Mouse (Mus musculus) adrenal gland, adult 8-10 months (tissue): ENCODE results near the gene Gramd1a. TPM values are rescaled to one million over a fixed set of nuclear protein-coding genes. Genes with fewer than 3 reads are reported as not detected.

Experiments
- DNase-seq: peaks from one replicate; pipeline ENCODE4 v3.0.0; 2022
- total RNA-seq, 4 experiments: library from RNA; stranded (reverse); gene quantifications; 2 replicates each; pipeline ENCODE4 v1.2.4; 2022

Gene Gramd1a
- total RNA-seq, 4 experiments from 2014 or later, result 37.7 to 65.1 (median 55.4) TPM

DNA sequence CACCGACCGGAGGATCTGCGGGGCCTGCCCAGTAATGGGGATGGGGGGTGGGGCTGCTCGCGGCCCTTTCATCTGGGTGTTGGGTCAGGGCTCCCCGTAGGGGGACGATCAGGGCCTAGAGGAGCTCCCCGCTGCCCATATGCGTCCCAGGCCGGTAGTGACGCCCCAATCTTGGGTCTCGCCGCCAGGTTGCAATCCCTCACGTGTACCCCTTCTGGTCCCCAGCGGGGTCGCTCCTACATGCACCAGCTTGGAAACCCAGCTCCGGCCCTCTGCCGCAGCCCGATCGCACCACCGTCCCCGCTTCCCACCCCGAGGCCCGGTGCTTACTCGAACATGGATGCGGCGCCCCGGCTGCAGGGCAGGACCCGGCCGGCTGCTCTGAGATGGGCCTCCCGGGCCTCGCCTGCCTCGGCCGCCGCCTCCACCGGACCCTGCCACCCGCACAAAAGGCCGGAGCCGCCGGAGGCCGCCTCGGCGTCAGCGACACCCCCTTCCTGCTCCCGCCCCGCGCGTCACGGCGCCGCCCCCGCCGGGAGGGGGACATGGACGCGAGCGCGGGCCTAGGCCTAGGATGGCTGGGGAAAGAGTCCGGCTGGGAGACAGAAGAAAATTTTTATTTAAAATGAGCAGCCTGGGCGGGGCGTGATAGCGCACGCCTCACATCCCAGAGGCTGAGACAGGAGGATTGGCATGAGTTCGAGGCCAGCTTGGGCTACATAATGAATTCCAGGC, 5.0 kb downstream of the Gramd1a start:
- peak; percentile 89 for DNase-seq

DNA sequence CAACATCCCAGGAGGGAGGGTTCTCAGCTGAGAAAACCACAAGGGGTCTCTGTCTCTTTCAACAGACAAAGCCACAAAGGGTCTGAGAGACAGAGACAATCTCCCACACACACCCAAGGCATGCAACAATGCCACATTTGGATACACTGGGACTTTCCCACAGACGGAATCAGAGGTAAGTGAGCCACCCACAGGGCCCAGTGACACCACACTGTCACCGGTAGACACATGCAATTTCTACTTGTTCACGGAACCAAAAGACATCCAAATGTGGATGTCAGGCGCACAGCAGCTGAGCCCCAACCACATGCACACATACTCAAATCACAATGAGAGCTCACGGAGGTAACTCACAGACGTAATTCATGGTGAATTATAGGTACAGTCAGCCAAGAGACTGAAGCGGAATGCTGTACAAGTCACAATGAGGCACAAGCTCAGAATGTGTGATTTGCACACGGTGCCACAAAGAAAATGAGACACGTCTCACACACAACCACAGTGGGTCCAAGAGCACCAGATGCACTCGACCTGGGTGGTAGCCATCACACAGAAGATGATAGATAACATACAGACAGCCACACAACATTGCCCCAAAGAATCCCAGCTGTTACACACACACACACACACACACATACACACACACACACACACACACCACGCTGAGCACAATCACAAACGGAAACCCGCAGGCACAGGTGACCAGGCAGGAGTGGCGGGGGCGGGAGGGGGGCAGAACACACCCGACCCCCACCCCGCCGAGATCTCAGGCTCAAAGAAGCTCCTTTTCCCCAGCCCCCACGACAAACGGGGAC, 5.7 kb downstream of the Gramd1a start:
- no peak for DNase-seq

DNA sequence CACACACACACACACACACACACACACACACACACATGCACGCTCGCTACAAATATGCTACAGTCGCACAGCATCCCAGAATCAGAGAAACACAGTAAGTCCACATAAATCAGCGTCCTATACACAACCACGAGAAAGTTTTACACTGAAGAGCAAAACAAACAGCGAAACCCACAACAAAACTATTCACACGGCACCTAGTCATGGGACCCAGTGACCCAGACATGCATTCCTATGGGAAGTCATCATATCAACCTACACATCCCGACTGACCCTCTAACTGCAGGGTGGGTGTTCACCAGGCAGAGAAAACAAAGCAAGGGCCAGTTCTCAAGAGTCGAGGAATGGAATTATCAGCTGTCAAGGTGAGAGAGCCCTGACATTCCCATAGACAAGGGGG, 6.4 kb downstream of the Gramd1a start:
- no peak for DNase-seq

GRCm38 (mm10) chr7:31148756-31149155, 6.9 kb downstream of the Gramd1a start:
- DNase-seq, result no peak

DNA sequence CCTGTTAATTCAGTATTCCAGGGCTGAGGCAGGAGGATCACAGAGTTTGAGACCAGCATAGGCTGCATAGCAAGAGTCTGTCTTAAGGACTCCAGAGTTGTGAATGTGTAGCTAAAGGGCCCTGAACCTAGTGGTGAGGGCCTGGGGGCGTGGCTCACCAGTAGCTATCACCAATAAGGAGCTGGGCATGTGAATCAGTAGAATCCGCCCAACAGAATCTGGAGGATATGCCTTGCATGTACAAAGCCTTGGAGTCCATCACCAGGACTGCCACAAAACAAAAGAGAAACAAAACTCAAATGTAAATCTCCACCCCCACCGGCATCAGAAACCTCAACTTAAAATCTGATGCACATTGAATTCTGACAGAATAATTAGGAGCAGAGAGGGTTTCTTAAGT, 7.6 kb downstream of the Gramd1a start:
- no peak for DNase-seq

DNA sequence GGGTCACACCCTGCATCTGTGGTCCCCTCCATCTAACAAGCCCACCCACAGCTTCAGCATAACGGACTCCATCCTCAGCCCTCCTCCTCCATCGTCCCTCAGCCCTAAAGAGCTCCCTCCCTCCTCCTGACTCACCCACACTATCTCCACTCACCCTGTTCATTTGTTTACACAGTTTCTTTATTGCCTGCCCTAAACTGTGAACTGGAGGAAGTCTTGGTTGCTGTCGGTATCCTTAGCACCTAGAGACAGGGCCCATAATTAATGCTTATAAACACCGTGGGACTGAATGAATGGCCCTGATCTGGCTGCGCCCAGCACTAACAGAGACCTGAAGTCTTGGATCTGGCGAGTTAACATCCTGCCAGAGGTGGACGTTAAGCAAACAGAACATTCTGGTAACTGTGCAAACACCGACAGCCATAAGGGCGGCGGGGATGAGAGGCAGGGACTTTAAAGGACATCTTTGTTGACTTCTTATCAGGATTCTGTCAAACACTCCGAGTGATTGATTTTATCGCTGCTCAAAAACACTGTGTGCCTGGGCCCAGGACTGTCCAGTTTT, 10.0 kb downstream of the Gramd1a start:
- DNase-seq, result no peak

DNA sequence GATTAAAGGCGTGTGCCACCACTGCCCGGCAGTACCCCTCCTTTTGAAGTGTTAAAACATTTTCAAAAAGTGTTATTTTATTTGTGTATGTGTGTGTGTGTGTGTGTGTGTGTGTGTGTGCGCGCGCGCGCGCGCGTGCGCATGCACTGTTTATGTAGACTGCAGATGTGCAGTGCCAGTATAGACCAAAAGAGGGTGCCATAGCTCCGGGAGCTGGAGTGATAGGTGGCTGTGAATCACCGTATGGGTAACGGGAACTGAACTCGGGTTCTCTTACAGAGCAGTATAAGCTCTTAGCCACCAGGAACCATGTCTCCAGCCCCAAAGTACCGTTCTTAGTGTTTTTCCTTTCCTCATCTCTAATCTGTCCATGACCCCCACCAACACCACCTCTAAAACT, 10.8 kb downstream of the Gramd1a start:
- DNase-seq, result no peak

- DNase-seq, result no peak
Observed at GRCm38 (mm10) chr7:31140941-31141340, 14.8 kb downstream of the Gramd1a start.

DNA sequence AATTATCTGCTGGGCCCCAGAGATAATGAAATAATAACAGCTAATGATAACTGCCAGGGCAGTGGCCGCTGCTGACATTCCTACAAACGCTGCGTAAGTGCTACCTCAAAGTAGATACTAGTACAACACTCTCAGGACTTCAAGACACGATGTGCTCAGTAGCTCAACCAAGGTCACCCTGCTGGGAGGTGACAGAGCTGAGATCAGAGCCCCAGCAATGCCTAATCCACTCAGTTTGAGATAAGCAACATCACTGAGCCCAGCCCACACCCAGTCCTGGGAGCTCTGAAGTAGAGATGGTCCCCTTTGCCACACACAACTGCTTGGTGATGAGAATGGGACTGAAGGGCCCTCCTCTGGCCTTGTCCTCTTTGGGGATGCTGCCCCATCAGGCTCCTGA, 15.4 kb downstream of the Gramd1a start:
- no peak for DNase-seq

DNA sequence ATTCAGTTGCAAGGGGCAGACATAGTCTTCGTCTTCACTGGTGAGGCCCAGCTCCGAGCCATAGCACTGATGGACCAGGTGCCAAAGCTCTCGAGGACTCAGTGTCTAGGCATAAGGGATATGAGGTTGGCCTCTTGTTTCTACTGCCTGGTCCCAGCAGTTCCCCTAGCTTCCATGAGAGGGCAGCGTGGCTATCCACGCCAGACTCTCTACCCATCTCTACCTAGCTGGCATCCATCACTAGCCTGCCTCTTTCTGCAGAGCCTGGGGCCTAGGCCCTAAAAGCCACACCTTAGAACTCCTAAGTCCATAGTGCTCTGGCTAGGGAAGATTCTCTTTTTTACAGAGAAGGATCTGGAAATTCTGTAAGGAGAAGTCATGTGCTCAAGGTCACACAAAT, 15.9 kb downstream of the Gramd1a start:
- no peak for DNase-seq

DNA sequence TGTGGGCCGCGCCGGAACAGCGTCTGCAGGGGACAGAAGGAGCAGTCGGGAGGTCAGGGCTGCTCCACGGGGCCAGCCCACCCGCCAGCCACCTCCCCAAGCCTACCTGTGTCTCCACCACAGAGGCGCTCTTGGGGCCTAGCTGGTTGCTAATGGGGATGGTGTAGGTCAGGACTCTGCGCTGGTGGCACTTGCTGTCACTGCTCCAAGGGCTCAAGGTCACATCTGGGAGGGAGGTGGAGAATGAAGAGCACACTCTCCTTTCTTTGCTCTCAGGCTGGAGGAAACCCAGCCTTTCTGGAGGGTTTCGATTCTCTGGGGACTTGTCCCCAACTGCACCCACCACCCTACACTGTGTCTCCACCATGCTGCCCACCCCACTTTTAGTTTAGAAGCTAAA, 20.0 kb downstream of the Gramd1a start:
- DNase-seq, result no peak

GRCm38 (mm10) chr7:31131866-31132265, 23.8 kb downstream of the Gramd1a start:
- DNase-seq, result no peak

DNA sequence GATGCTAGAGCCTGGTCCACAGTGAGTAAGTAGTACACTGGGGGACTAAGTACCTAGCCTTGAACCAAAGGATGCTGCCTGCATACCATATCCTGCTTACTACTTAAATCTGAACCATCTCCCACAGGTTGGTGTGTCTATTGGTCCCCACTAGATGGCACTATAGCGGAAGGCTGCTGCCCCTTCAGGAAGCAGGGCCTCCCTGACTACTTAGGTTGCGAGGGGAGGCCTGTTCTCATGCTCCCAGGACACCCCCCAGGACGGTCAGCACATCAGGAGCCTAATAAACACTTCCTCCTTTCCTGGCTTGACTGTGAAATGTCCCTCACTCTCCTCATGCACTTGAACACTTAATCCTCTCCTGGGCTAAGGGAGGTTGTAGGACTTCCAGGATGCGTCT, 24.9 kb downstream of the Gramd1a start:
- DNase-seq, result no peak

DNA sequence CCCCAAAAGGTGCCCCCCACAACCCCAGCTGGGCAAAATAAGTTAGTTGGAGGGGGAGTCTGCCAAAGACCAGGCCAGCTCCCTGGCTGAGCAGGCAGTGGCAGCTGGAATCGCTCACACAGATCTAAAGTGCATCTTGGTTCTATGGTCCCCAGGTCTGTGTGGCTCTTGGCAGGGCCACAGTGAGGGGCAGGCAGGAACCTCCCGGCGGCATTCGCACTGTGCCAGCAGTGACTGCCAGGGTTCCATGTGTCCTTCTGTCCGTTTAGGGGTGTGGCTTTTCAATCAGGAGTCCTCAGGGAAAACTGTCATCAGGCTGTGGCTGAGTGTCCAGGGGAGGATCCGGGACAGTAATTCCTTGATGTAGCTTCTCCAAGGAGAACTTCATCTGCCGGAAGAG, 25.5 kb downstream of the Gramd1a start:
- no peak for DNase-seq

DNA sequence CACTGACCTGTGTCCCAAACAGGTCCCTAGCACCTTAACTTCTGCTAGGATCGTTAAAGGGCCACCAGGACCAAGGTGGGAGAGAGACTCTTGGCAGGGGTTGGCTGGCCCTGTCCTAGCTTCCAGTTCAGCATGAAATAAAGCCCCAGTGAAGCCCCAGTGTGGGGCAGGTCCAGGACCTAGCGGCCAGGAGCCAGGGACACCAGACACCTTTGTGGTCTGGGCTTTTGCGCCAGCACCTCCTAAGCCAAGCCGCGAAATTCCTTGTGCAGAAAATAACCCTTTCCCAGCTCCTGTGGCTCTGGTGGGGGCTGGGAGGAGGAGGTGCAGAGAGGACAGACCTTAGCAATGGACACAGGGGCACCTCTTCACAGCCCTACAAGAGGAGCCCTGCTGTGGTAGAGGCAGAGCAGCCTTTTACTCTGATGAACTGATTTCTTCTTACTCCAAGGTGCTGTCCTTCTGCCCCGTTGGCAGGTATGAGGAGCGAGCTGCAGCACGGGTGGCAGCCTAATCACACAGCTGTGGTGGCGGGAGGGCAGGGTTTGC, 27.5 kb downstream of the Gramd1a start:
- no peak for DNase-seq

DNA sequence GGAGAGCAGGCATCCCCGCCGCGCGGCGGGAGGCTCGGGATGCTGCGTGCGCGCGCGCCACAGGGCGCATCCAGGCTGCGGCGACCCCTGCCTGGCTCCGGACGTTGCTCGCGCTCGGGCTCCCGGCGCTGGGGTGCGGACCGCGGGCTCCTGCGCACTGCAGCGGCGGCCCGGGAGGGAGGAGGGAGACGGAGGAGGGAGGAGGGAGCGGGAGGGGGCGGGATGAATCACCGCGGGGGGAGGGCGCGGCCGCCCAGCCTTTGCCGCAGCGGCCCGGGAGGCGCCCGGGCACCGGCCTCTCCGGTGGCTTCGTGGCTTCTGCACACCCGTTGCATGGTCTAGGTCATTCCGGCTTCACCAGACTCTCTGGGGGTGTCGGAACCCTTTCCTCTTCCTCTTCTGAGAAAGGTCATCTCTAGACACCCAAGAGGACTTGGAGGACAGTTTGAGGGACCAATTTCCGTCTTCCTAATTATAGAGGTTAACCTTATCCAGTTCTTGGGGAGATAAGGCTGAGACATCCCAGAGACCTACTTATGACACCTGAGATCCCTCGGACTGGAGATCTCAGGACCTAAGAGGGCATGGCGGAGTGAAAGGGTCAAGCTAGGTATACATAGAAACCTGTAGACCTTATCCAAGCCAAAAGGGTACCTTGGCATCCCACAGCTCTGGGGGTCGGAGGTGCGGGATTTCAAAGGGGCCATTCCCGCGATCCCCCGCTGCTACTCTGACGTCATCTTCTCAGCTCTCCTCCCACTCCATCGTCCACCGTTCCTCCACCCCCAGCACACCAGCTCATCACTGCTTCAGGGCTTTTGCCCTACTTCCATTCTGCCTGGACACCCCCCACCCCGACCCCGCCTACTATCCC, 28.6 kb downstream of the Gramd1a start, which contains the start of gene Scn1b:
Gene Scn1b (minus strand): TSS at position 153 of the 874 bp plus-strand sequence.
- DNase-seq, result no peak

- DNase-seq, result no peak
Observed at GRCm38 (mm10) chr7:31126211-31126751, 29.4 kb downstream of the Gramd1a start.

DNA sequence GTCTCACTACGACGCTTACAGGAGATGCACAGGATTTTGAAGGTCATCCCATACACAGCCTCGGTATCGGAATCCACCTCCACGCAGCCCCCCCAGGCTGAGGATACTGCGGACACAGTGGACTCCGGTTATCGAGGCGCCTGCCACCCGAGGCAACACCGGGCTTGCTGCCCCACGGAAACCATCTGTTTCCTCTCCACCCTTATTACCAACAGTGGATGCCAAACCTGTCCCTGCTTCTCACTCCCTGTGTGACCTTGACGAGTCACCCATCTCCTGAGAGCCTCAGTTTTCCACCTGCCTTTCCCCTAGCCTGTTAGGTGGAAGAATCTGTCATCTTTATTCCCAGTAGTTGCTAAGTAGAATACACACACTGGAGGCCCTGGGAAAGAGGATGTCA, 30.6 kb downstream of the Gramd1a start:
- no peak for DNase-seq

DNA sequence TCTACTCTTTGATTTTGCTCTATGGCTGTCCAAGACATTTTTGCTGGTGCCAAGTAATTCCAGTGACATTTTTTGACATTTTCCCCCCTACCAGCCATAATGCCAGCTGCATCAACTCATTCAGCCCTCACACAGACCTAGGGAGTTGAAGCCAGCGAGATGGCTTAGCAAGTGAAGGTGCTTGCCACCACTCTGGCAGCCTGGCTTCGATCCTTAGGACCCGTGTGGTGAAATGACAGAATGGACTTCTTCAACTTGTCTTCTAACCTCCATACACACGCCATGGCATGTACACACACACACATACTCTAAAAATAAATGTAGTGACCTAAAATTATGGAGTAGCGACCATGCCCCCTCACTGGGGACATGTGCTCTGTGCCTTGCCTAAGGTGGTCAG, 31.3 kb downstream of the Gramd1a start:
- no peak for DNase-seq

GRCm38 (mm10) chr7:31123697-31124096, 32.0 kb downstream of the Gramd1a start:
- DNase-seq, result no peak

- no peak for DNase-seq
Observed at GRCm38 (mm10) chr7:31122641-31123631, 32.8 kb downstream of the Gramd1a start.
